12 mouse cellular contexts compared by ENCODE assay signal in genomic region chr15:31265404-31265803, GRCm38 (mm10). TPM values are rescaled to one million over a fixed set of nuclear protein-coding genes. Genes with fewer than 3 reads are reported as not detected.
DNase-seq lines count a peak whose midpoint lies in the region; ATAC-seq and TF ChIP-seq lines count a peak whose summit lies in the region.
"Had no signal": no experiment of that assay in that cellular context is flagged by ENCODE, and none has a peak within 500 bp of the region (broad histone marks: within the 10 kb centered on the region; RNA-seq: fewer than 3 reads in every experiment).

No protein-coding gene starts in this region.

- H3K27ac ChIP-seq in hindbrain, embryonic 11.5 days (ENCODE audit: low read depth, low read length) = no peak overlapping the region
- H3K27ac ChIP-seq in hindbrain, embryonic 10.5 days = no peak overlapping the region
- H3K27ac ChIP-seq in testis, adult 2 months (ENCODE audit: control insufficient read depth, insufficient read depth, low read depth, low read length) = no peak overlapping the region
- no peak overlapping the region for H3K27ac ChIP-seq in hindbrain, postnatal 0 days
- no peak overlapping the region for H3K27ac ChIP-seq in stomach, postnatal 0 days (replicated peaks)
- H3K27ac ChIP-seq: heart, adult 2 months; liver, embryonic 14.5 days; stomach, embryonic 15.5 days had no signal

- H3K9me3 ChIP-seq in hindbrain, embryonic 11.5 days (ENCODE audit: control insufficient read depth, low read length) = no peaks in the 10 kb centered on the region
- no peaks in the 10 kb centered on the region for H3K9me3 ChIP-seq in hindbrain, embryonic 10.5 days
- H3K9me3 ChIP-seq in hindbrain, postnatal 0 days (ENCODE audit: low read length) = no peaks in the 10 kb centered on the region
- no peaks in the 10 kb centered on the region for H3K9me3 ChIP-seq in stomach, postnatal 0 days (ENCODE audit: control insufficient read depth, low read length)
- H3K9me3 ChIP-seq: stomach, embryonic 15.5 days had no signal

- 93% methylated on average over 8 of the region's 8 CpGs for WGBS in hindbrain, embryonic 11.5 days
- WGBS in hindbrain, embryonic 10.5 days = 90% methylated on average over 8 of the region's 8 CpGs
- WGBS in hindbrain, postnatal 0 days = 91% methylated on average over 8 of the region's 8 CpGs
- 87% methylated on average over 8 of the region's 8 CpGs for WGBS in stomach, postnatal 0 days

- no peaks in the 10 kb centered on the region for H3K27me3 ChIP-seq in hindbrain, embryonic 11.5 days (ENCODE audit: control insufficient read depth, insufficient read depth, low read length)
- no peaks in the 10 kb centered on the region for H3K27me3 ChIP-seq in hindbrain, embryonic 10.5 days (ENCODE audit: insufficient read depth, poor library complexity, severe bottlenecking)
- no peaks in the 10 kb centered on the region for H3K27me3 ChIP-seq in testis, adult 2 months (ENCODE audit: control insufficient read depth, insufficient read depth, low read length)
- no peaks in the 10 kb centered on the region for H3K27me3 ChIP-seq in hindbrain, postnatal 0 days (ENCODE audit: insufficient read depth, low read length)
- H3K27me3 ChIP-seq in stomach, postnatal 0 days (ENCODE audit: control insufficient read depth, insufficient read depth, low read length) = no peaks in the 10 kb centered on the region
- H3K27me3 ChIP-seq: stomach, embryonic 15.5 days had no signal

- H3K9ac ChIP-seq in hindbrain, embryonic 11.5 days (ENCODE audit: low read depth, low read length) = no peak overlapping the region
- H3K9ac ChIP-seq in hindbrain, postnatal 0 days (replicated peaks; ENCODE audit: low read length) = no peak overlapping the region
- H3K9ac ChIP-seq in stomach, postnatal 0 days (ENCODE audit: low read length) = no peak overlapping the region
- H3K9ac ChIP-seq: liver, embryonic 14.5 days; stomach, embryonic 15.5 days had no signal

- H3K4me3 ChIP-seq in hindbrain, embryonic 11.5 days (ENCODE audit: low read depth, low read length) = no peak overlapping the region
- H3K4me3 ChIP-seq in hindbrain, embryonic 10.5 days = no peak overlapping the region
- peak overlapping the region; percentile 32 for H3K4me3 ChIP-seq in testis, adult 2 months (ENCODE audit: control insufficient read depth, low read depth, low read length)
- H3K4me3 ChIP-seq in hindbrain, postnatal 0 days (ENCODE audit: low read length) = no peak overlapping the region
- no peak overlapping the region for H3K4me3 ChIP-seq in stomach, postnatal 0 days (ENCODE audit: low read depth, low read length)
- H3K4me3 ChIP-seq: heart, adult 2 months; stomach, embryonic 15.5 days had no signal

- TF ChIP-seq EP300 in stomach, postnatal 0 days (optimal IDR thresholded peaks at IDR 0.05) = no peak

- no peak overlapping the region for H3K4me2 ChIP-seq in hindbrain, embryonic 11.5 days (replicated peaks; ENCODE audit: low read depth, low read length)
- H3K4me2 ChIP-seq in hindbrain, postnatal 0 days (ENCODE audit: low read depth, low read length) = no peak overlapping the region
- no peak overlapping the region for H3K4me2 ChIP-seq in stomach, postnatal 0 days (replicated peaks; ENCODE audit: low read depth)
- H3K4me2 ChIP-seq: stomach, embryonic 15.5 days had no signal

- no peak for TF ChIP-seq CTCF in testis, adult 2 months (IDR thresholded peaks at IDR 0.05; ENCODE audit: control insufficient read depth, insufficient read depth, insufficient replicate concordance, low read depth, low read length)
- no peak for TF ChIP-seq CTCF in hindbrain, postnatal 0 days (IDR thresholded peaks at IDR 0.05; ENCODE audit: low read depth)
- TF ChIP-seq CTCF in stomach, postnatal 0 days (IDR thresholded peaks at IDR 0.05; ENCODE audit: low read depth) = no peak

- H3K36me3 ChIP-seq in hindbrain, embryonic 11.5 days (ENCODE audit: control insufficient read depth, insufficient read depth, low read length) = no peaks in the 10 kb centered on the region
- no peaks in the 10 kb centered on the region for H3K36me3 ChIP-seq in hindbrain, embryonic 10.5 days
- no peaks in the 10 kb centered on the region for H3K36me3 ChIP-seq in testis, adult 2 months (ENCODE audit: control insufficient read depth, insufficient read depth, low read length)
- H3K36me3 ChIP-seq in hindbrain, postnatal 0 days (ENCODE audit: insufficient read depth, low read length) = no peaks in the 10 kb centered on the region
- H3K36me3 ChIP-seq in stomach, postnatal 0 days (ENCODE audit: control insufficient read depth, insufficient read depth, low read length) = no peaks in the 10 kb centered on the region
- H3K36me3 ChIP-seq: G1E; stomach, embryonic 15.5 days had no signal

- DNase-seq in hindbrain, embryonic 11.5 days (ENCODE audit: low spot score) = no peak
- no peak for DNase-seq in hindbrain, embryonic 10.5 days (ENCODE audit: low spot score)
- no peak for DNase-seq in testis, postnatal 14 days (ENCODE audit: low spot score)
- no peak for DNase-seq in hindbrain, postnatal 0 days (ENCODE audit: low spot score)
- DNase-seq in stomach, postnatal 0 days (ENCODE audit: low spot score) = no peak
- DNase-seq in frontal cortex, postnatal 25 days (ENCODE audit: low spot score in 2 of 2) = no peak

- no peak for TF ChIP-seq POLR2A in testis, adult 2 months (IDR thresholded peaks at IDR 0.05; ENCODE audit: control insufficient read depth, low read depth, low read length)

- ATAC-seq in hindbrain, embryonic 11.5 days (ENCODE audit: low FRiP score) = peak; percentile 25; the same call in 1 of the 2 replicates
- peak; percentile 33; the same call in 1 of the 2 replicates for ATAC-seq in hindbrain, postnatal 0 days
- 0 out of 2 replicates have a peak, but pooled peaks have one; percentile 16 for ATAC-seq in stomach, postnatal 0 days (ENCODE audit: low FRiP score, low TSS enrichment)
- ATAC-seq in cerebellum, adult (ENCODE audit: insufficient number of reproducible peaks, low FRiP score, low TSS enrichment) = no peak

- H3K4me1 ChIP-seq in hindbrain, embryonic 11.5 days (replicated peaks; ENCODE audit: control insufficient read depth, insufficient read depth, low read length) = no peaks in the 10 kb centered on the region
- peaks cover 15% of the 10 kb centered on the region for H3K4me1 ChIP-seq in hindbrain, embryonic 10.5 days (replicated peaks)
- H3K4me1 ChIP-seq in testis, adult 2 months (ENCODE audit: control insufficient read depth, insufficient read depth, low read length) = no peaks in the 10 kb centered on the region; the same call in 1 of the 2 replicates
- no peaks in the 10 kb centered on the region for H3K4me1 ChIP-seq in hindbrain, postnatal 0 days (ENCODE audit: insufficient read depth, low read length)
- H3K4me1 ChIP-seq in stomach, postnatal 0 days (replicated peaks; ENCODE audit: control insufficient read depth, insufficient read depth) = no peaks in the 10 kb centered on the region
- H3K4me1 ChIP-seq: stomach, embryonic 15.5 days had no signal

RNA-seq across cellular contexts. Expression of gene Dap, which starts 41.3 kb away (rescaled TPM):
- polyA plus RNA-seq in hindbrain, embryonic 11.5 days (2014; fragmentation: Nextera tagmentation; extraction: Ambion mirVana) = 39.7 and 50.9 TPM in 2 replicates
- polyA plus RNA-seq in hindbrain, embryonic 10.5 days (2016; fragmentation: Nextera tagmentation; extraction: Ambion mirVana) = 38.3 and 41.9 TPM in 2 replicates
- polyA plus RNA-seq in testis, adult 2 months (2012; rRNA removed) = 53.3 and 102 TPM in 2 replicates
- total RNA-seq in hindbrain, postnatal 0 days (2014; rRNA removed) = 17.6 and 39.0 TPM in 2 replicates
- 26.5 and 29.5 TPM in 2 replicates for polyA plus RNA-seq in hindbrain, postnatal 0 days (2015; fragmentation: Nextera tagmentation; extraction: Ambion mirVana)
- 114 and 120 TPM in 2 replicates for polyA plus RNA-seq in stomach, postnatal 0 days (2015; fragmentation: Nextera tagmentation; extraction: Ambion mirVana)
